Comparison of ENCODE assay signal across 15 mouse cellular contexts in genomic region chr9:116428475-116428874, GRCm38 (mm10).
DNase-seq lines count a peak whose midpoint lies in the region; ATAC-seq and TF ChIP-seq lines count a peak whose summit lies in the region.
"Had no signal": no experiment of that assay in that cellular context is flagged by ENCODE, and none has a peak within 500 bp of the region (broad histone marks: within the 10 kb centered on the region; RNA-seq: fewer than 3 reads in every experiment).

No protein-coding gene starts in this region.

- ATAC-seq in kidney, embryonic 15.5 days (replicated peaks; ENCODE audit: low FRiP score) = peak; percentile 54; the same call in 1 of the 2 replicates
- ATAC-seq in embryonic facial prominence, embryonic 11.5 days (replicated peaks; ENCODE audit: insufficient number of reproducible peaks, low FRiP score, low TSS enrichment, low read depth) = peak; percentile 76
- ATAC-seq in limb, embryonic 13.5 days (ENCODE audit: low FRiP score, low read depth) = peak; percentile 68
- ATAC-seq: CD4-positive, CD25-positive, alpha-beta regulatory T cell, adult 4 months; hindbrain, postnatal 0 days had no signal

- no peak overlapping the region for H3K4me3 ChIP-seq in kidney, embryonic 15.5 days (replicated peaks)
- H3K4me3 ChIP-seq in embryonic facial prominence, embryonic 11.5 days (ENCODE audit: low read depth, low read length) = no peak overlapping the region
- H3K4me3 ChIP-seq in limb, embryonic 13.5 days = no peak overlapping the region
- no peak overlapping the region for H3K4me3 ChIP-seq in gastrocnemius, adult 2 months

- no peaks in the 10 kb centered on the region for H3K9me3 ChIP-seq in kidney, embryonic 15.5 days (replicated peaks)
- no peaks in the 10 kb centered on the region for H3K9me3 ChIP-seq in embryonic facial prominence, embryonic 11.5 days (replicated peaks; ENCODE audit: control insufficient read depth, low read length)
- H3K9me3 ChIP-seq in limb, embryonic 13.5 days = peaks cover 10% of the 10 kb centered on the region

- intact Hi-C loops in gastrocnemius, adult 2 months (cut with DNase I) = loop anchor here (10.0 kb wide), 1 partner anchor 1536 kb away; no protein-coding TSS in a partner anchor

- no peak for DNase-seq in kidney, adult 9 months
- peak; percentile 59 for DNase-seq in embryo, embryonic 11 days
- DNase-seq in embryonic facial prominence, embryonic 11.5 days (ENCODE audit: low spot score) = peak; percentile 72
- DNase-seq in cerebellum, postnatal 10 days = no peak
- DNase-seq in gastrocnemius, adult 2 months = no peak
- DNase-seq: adrenal gland, adult 2 months; cerebellum, adult 2 months; kidney, postnatal 36 days; lung, postnatal 10 days had no signal

- no peak for TF ChIP-seq CTCF in gastrocnemius, adult 2 months (IDR thresholded peaks at IDR 0.05)

- H3K27ac ChIP-seq in kidney, embryonic 15.5 days = no peak overlapping the region
- H3K27ac ChIP-seq in embryonic facial prominence, embryonic 11.5 days (replicated peaks; ENCODE audit: low read depth, low read length) = peak overlapping the region; percentile 42
- H3K27ac ChIP-seq in limb, embryonic 13.5 days = peak overlapping the region; percentile 45; the same call in 1 of the 2 replicates
- no peak overlapping the region for H3K27ac ChIP-seq in gastrocnemius, adult 2 months
- H3K27ac ChIP-seq: hindbrain, postnatal 0 days; liver, embryonic 14.5 days had no signal

- 16% methylated on average over 6 of the region's 6 CpGs for WGBS in kidney, embryonic 15.5 days
- 19% methylated on average over 6 of the region's 6 CpGs for WGBS in embryonic facial prominence, embryonic 11.5 days
- 10% methylated on average over 6 of the region's 6 CpGs for WGBS in limb, embryonic 13.5 days

- no peaks in the 10 kb centered on the region for H3K27me3 ChIP-seq in kidney, embryonic 15.5 days
- no peaks in the 10 kb centered on the region for H3K27me3 ChIP-seq in embryonic facial prominence, embryonic 11.5 days (ENCODE audit: control insufficient read depth, insufficient read depth, low read length)
- no peaks in the 10 kb centered on the region for H3K27me3 ChIP-seq in limb, embryonic 13.5 days

- H3K4me2 ChIP-seq in kidney, embryonic 15.5 days = no peak overlapping the region
- H3K4me2 ChIP-seq in embryonic facial prominence, embryonic 11.5 days (ENCODE audit: low read depth, low read length) = no peak overlapping the region
- H3K4me2 ChIP-seq in limb, embryonic 13.5 days (replicated peaks) = no peak overlapping the region; the same call in 1 of the 2 replicates
- H3K4me2 ChIP-seq: midbrain, embryonic 11.5 days had no signal

- H3K36me3 ChIP-seq in kidney, embryonic 15.5 days = no peaks in the 10 kb centered on the region
- no peaks in the 10 kb centered on the region for H3K36me3 ChIP-seq in embryonic facial prominence, embryonic 11.5 days (replicated peaks; ENCODE audit: control insufficient read depth, insufficient read depth, low read depth, low read length)
- H3K36me3 ChIP-seq in limb, embryonic 13.5 days = no peaks in the 10 kb centered on the region

- peaks cover 13% of the 10 kb centered on the region; the same call in 1 of the 2 replicates for H3K4me1 ChIP-seq in kidney, embryonic 15.5 days
- no peaks in the 10 kb centered on the region for H3K4me1 ChIP-seq in embryonic facial prominence, embryonic 11.5 days (ENCODE audit: control insufficient read depth, insufficient read depth, low read length)
- peaks cover 30% of the 10 kb centered on the region for H3K4me1 ChIP-seq in limb, embryonic 13.5 days

- no peak overlapping the region for H3K9ac ChIP-seq in kidney, embryonic 15.5 days
- no peak overlapping the region for H3K9ac ChIP-seq in embryonic facial prominence, embryonic 11.5 days (replicated peaks; ENCODE audit: low read length)
- H3K9ac ChIP-seq in limb, embryonic 13.5 days = no peak overlapping the region
- H3K9ac ChIP-seq: liver, embryonic 14.5 days had no signal

Comparison
In these comparisons a context has a peak if more than half of its experiments do, and no peak if none do; other contexts are left out.
1. H3K27ac ChIP-seq: peak in embryonic facial prominence, embryonic 11.5 days (single experiment) and limb, embryonic 13.5 days (single experiment); none in kidney, embryonic 15.5 days (single experiment) and gastrocnemius, adult 2 months (single experiment).
2. DNase-seq: peak in embryo, embryonic 11 days (single experiment) and embryonic facial prominence, embryonic 11.5 days (single experiment); none in kidney, adult 9 months (single experiment), cerebellum, postnatal 10 days (0 of 2) and gastrocnemius, adult 2 months (single experiment).
3. Peak in every context shown above with its lines, with median percentiles within 50 percentile points of each other: ATAC-seq.